Mouse (Mus musculus): Measurements from ENCODE around the gene Tigit. TPM values are rescaled to one million over a fixed set of nuclear protein-coding genes. Genes with fewer than 3 reads are reported as not detected.
A peak's percentile ranks its signal among the peaks of the same experiment; 100 is the strongest.

Gene Tigit
- polyA plus RNA-seq, 1 experiment from 2014 or later = not detected

DNA sequence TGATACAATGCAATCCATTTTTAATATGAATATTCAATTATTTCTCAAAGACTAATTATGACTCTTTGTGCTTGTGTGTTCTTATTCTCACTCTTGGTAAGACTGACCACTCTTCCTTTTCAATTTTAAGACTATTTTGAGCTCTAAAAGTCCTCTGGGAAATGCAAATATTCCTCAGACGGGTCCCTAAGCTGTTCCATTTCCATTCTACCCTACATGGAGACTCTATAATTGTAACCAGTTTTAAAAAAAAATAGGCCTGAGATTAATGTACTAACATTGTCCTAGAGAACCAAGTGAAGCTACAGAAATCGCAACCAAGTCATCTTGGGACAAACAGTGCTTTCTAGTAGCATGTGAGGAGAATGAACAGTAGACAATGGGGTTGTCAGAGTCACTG is 10.7 kb downstream of the Tigit start:
- Histone ChIP-seq H3K27ac (ENCODE audit: low read length) (no peak overlapping the region), H3K4me1 (ENCODE audit: control insufficient read depth, insufficient read depth, low read length) (no peaks in the 10 kb centered on the region), H3K9me3 (replicated peaks; ENCODE audit: control insufficient read depth, low read length) (no peaks in the 10 kb centered on the region), H3K27me3 (ENCODE audit: control insufficient read depth, insufficient read depth, low read length) (no peaks in the 10 kb centered on the region), H3K9ac (ENCODE audit: low read length) (no peak overlapping the region), H3K4me3 (replicated peaks; ENCODE audit: low read length) (no peak overlapping the region), H3K36me3 (ENCODE audit: control insufficient read depth, insufficient read depth, low read length) (no peaks in the 10 kb centered on the region), H3K4me2 (ENCODE audit: low read depth, low read length) (no peak overlapping the region)
- no peak for ATAC-seq (ENCODE audit: insufficient read depth, low FRiP score)
- 79% methylated on average over 2 of the region's 2 CpGs for WGBS

DNA sequence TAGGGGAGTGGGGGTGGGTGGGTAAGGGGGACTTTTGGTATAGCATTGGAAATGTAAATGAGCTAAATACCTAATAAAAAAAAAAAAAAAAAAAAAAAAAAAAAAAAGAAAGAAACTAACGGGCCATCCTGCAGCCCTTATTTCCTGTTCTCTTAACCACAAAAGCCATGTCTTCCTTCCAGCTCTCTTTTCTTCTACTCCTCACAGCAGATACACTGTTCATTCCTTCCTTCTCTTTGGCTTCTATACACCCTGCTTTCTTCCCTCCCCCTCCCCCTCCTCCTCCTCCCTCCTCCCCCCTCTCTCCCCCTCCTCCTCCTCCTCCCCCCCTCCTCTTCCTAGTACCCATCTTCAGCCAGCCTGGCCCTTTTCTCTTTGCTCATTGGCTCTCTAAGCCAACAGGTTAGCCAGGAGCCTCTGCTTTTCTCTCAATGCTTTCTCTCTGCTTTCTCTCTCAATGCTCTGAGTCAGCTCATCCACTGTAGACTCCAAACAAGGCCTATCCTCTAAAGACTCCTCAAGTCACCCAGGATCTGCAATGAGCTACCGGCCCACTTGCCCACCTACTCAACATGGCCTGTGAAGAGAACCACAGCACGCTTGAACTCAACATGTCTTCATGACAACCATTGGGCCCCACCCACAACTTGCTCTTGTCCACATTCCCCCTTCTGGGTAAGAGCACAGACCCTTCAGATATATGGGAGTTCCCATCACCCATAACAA is 13.4 kb downstream of the Tigit start:
- Histone ChIP-seq H3K27me3 (ENCODE audit: control insufficient read depth, insufficient read depth, low read length) (no peaks in the 10 kb centered on the region), H3K9ac (ENCODE audit: low read length) (no peak overlapping the region), H3K4me2 (ENCODE audit: low read depth, low read length) (no peak overlapping the region), H3K4me3 (replicated peaks; ENCODE audit: low read length) (no peak overlapping the region), H3K27ac (ENCODE audit: low read length) (no peak overlapping the region), H3K36me3 (ENCODE audit: control insufficient read depth, insufficient read depth, low read length) (no peaks in the 10 kb centered on the region), H3K4me1 (ENCODE audit: control insufficient read depth, insufficient read depth, low read length) (no peaks in the 10 kb centered on the region), H3K9me3 (replicated peaks; ENCODE audit: control insufficient read depth, low read length) (no peaks in the 10 kb centered on the region)
- ATAC-seq (ENCODE audit: insufficient read depth, low FRiP score) = no peak
- WGBS = 92% methylated on average over 3 of the region's 3 CpGs

DNA sequence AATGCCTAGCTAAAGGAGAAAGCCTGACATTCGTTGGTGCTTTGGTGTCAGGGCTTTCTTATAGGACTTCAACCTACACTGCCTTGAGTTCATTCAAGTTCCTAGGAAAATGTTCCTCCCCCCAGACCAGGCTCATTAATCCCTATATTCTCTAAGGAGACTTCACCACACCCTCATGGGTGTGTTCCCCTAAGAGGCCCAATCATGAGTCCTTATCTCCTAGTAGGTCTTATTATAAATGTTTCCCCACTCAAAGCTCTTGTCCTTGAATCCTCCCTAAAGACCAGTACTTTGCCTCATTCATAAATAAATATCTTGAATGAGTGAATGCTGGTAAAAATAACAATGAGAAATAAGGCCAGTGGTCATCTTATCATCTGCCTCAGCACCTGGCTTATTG is 16.3 kb downstream of the Tigit start:
- H3K27ac ChIP-seq (ENCODE audit: low read length) = no peak overlapping the region
- no peak for ATAC-seq (ENCODE audit: insufficient read depth, low FRiP score)
- 91% methylated on average over 1 of the region's 1 CpGs for WGBS
- no peak overlapping the region for H3K4me3 ChIP-seq (replicated peaks; ENCODE audit: low read length)
- H3K9me3 ChIP-seq (replicated peaks; ENCODE audit: control insufficient read depth, low read length) = no peaks in the 10 kb centered on the region
- no peak overlapping the region for H3K4me2 ChIP-seq (ENCODE audit: low read depth, low read length)
- no peaks in the 10 kb centered on the region for H3K4me1 ChIP-seq (ENCODE audit: control insufficient read depth, insufficient read depth, low read length)
- H3K9ac ChIP-seq (ENCODE audit: low read length) = no peak overlapping the region
- no peaks in the 10 kb centered on the region for H3K36me3 ChIP-seq (ENCODE audit: control insufficient read depth, insufficient read depth, low read length)
- no peaks in the 10 kb centered on the region for H3K27me3 ChIP-seq (ENCODE audit: control insufficient read depth, insufficient read depth, low read length)

DNA sequence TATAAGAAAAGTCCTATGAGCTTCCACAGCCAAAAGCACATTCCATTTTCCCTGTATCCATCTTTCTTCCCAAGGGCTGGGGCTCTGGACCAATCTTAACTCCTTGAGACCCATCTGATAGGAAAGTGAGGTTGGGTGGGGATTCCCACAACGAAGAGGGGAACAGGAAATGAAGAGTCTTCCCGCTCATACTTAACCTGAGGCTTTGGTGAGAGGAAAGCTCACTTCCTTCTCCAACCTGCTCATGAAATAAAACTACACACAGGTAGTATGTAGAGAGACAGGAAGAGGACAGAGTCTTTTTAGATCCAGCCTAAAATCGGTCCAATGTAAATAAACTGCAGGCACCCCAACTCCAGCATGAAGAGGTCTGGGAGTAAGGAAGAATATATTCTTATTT is 17.0 kb downstream of the Tigit start:
- H3K4me2 ChIP-seq (ENCODE audit: low read depth, low read length) = no peak overlapping the region
- WGBS = 84% methylated on average over 3 of the region's 3 CpGs
- no peak overlapping the region for H3K9ac ChIP-seq (ENCODE audit: low read length)
- H3K27ac ChIP-seq (ENCODE audit: low read length) = no peak overlapping the region
- H3K4me3 ChIP-seq (replicated peaks; ENCODE audit: low read length) = no peak overlapping the region
- H3K36me3 ChIP-seq (ENCODE audit: control insufficient read depth, insufficient read depth, low read length) = no peaks in the 10 kb centered on the region
- H3K27me3 ChIP-seq (ENCODE audit: control insufficient read depth, insufficient read depth, low read length) = no peaks in the 10 kb centered on the region
- no peaks in the 10 kb centered on the region for H3K9me3 ChIP-seq (replicated peaks; ENCODE audit: control insufficient read depth, low read length)
- H3K4me1 ChIP-seq (ENCODE audit: control insufficient read depth, insufficient read depth, low read length) = no peaks in the 10 kb centered on the region
- ATAC-seq (ENCODE audit: insufficient read depth, low FRiP score) = no peak

DNA sequence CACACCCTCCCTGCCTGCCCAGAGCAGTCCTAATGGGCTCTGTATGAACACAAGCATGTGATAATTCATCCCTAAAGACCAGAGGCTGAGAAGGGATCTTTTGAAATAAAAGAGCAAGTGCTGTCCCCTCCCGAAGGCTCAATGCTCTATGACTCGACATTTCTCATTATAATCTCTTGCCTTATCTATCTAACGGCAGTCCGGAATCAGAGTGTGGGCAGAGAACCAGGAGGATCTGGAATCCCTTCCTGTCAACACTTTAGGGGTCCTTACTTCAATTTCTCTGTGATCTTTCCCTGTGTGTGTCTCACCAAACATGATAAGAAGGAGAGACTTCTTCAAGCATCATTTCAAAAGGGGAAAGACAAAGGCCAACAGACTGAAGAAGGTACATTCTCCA is 18.1 kb downstream of the Tigit start:
- no peaks in the 10 kb centered on the region for H3K36me3 ChIP-seq (ENCODE audit: control insufficient read depth, insufficient read depth, low read length)
- no peak for ATAC-seq (ENCODE audit: insufficient read depth, low FRiP score)
- no peaks in the 10 kb centered on the region for H3K4me1 ChIP-seq (ENCODE audit: control insufficient read depth, insufficient read depth, low read length)
- WGBS = 59% methylated on average over 4 of the region's 4 CpGs
- H3K9me3 ChIP-seq (replicated peaks; ENCODE audit: control insufficient read depth, low read length) = no peaks in the 10 kb centered on the region
- no peaks in the 10 kb centered on the region for H3K27me3 ChIP-seq (ENCODE audit: control insufficient read depth, insufficient read depth, low read length)
- no peak overlapping the region for H3K27ac ChIP-seq (ENCODE audit: low read length)
- H3K4me2 ChIP-seq (ENCODE audit: low read depth, low read length) = no peak overlapping the region
- no peak overlapping the region for H3K9ac ChIP-seq (ENCODE audit: low read length)
- H3K4me3 ChIP-seq (replicated peaks; ENCODE audit: low read length) = no peak overlapping the region

DNA sequence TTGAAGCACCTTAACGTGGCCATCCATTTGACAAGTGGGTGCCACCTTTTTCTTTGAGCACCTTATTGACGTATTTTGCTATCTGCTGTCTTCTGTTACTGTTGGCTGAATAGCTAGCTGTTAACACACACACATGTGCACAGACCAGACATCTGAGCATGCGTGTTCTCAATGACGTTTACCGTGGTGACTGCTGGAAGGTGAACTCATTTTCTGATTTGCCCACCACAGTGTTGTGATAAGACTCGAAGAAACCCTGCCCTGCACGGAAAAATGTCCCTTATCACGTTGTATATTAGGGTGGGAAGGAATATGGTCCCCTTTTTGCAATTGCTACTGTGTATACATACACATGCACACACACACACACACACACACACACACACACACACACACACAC is 22.7 kb downstream of the Tigit start:
- no peak overlapping the region for H3K4me2 ChIP-seq (ENCODE audit: low read depth, low read length)
- H3K27ac ChIP-seq (ENCODE audit: low read length) = no peak overlapping the region
- 75% methylated on average over 8 of the region's 8 CpGs for WGBS
- peaks cover 2% of the 10 kb centered on the region; the same call in 1 of the 2 replicates for H3K4me1 ChIP-seq (ENCODE audit: control insufficient read depth, insufficient read depth, low read length)
- no peaks in the 10 kb centered on the region for H3K9me3 ChIP-seq (replicated peaks; ENCODE audit: control insufficient read depth, low read length)
- H3K36me3 ChIP-seq (ENCODE audit: control insufficient read depth, insufficient read depth, low read length) = no peaks in the 10 kb centered on the region
- no peak for ATAC-seq (ENCODE audit: insufficient read depth, low FRiP score)
- no peak overlapping the region for H3K4me3 ChIP-seq (replicated peaks; ENCODE audit: low read length)
- no peaks in the 10 kb centered on the region for H3K27me3 ChIP-seq (ENCODE audit: control insufficient read depth, insufficient read depth, low read length)
- no peak overlapping the region for H3K9ac ChIP-seq (ENCODE audit: low read length)

DNA sequence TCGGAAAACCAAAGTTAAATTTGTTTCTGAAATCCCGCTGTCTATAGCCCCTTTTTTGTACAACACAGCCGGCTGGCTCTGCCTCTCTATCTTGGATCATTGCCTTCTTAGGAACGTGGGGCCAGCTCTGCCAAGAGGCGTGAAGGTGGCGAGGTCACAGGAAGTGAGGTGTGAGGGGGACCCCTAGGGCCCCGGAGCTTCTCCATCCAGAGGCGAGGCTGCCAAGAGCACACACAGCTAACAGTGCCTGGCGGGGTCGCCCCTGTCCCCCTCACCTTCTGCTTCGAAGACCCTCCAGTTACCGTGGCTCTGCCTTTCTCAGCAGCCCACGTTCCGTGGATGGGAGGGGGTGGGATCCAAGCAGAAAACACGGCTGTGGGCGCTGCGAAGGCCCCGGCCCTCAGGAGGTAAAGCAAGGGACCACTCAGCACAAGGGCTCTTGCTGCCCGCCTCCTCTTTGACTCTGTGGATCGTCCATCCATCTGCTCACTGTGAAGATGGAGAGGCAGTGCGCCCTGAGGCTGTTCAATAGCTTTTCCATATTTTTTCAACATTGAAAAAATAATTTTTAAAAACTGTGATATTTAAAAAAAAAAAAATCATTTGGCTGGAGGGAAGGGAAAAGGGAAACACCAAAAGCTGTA is 25.4 kb downstream of the Tigit start:
- 68% methylated on average over 21 of the region's 21 CpGs for WGBS
- H3K27me3 ChIP-seq (ENCODE audit: control insufficient read depth, insufficient read depth, low read length) = no peaks in the 10 kb centered on the region
- no peaks in the 10 kb centered on the region for H3K9me3 ChIP-seq (replicated peaks; ENCODE audit: control insufficient read depth, low read length)
- 0 out of 2 replicates have a peak, but pooled peaks have one; percentile 40 for ATAC-seq (ENCODE audit: insufficient read depth, low FRiP score)
- no peak overlapping the region for H3K9ac ChIP-seq (ENCODE audit: low read length)
- no peak overlapping the region for H3K4me3 ChIP-seq (replicated peaks; ENCODE audit: low read length)
- no peak overlapping the region for H3K27ac ChIP-seq (ENCODE audit: low read length)
- H3K4me2 ChIP-seq (ENCODE audit: low read depth, low read length) = no peak overlapping the region
- peaks cover 2% of the 10 kb centered on the region; the same call in 1 of the 2 replicates for H3K4me1 ChIP-seq (ENCODE audit: control insufficient read depth, insufficient read depth, low read length)
- no peaks in the 10 kb centered on the region for H3K36me3 ChIP-seq (ENCODE audit: control insufficient read depth, insufficient read depth, low read length)

DNA sequence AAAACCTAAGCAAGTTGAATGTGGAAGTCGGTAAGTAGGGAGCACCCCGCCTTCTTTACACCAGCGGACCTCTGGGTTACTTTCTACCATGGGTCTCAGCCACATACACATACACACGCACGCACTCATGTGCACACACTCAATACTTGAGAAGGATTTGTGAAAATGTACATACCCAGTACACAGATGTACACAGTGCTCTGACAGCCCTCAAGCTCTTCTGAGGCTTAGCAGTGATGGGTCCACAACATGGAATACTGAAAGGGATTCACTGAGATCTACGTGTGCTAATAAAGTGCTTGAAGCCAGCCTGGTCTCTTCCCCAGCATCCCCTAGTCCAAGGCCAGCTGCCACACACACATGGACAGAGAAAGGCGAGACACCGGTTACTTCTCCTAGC is 26.7 kb downstream of the Tigit start:
- Histone ChIP-seq H3K4me1 (ENCODE audit: control insufficient read depth, insufficient read depth, low read length) (peaks cover 2% of the 10 kb centered on the region; the same call in 1 of the 2 replicates), H3K4me3 (replicated peaks; ENCODE audit: low read length) (no peak overlapping the region)
- 93% methylated on average over 8 of the region's 8 CpGs for WGBS

DNA sequence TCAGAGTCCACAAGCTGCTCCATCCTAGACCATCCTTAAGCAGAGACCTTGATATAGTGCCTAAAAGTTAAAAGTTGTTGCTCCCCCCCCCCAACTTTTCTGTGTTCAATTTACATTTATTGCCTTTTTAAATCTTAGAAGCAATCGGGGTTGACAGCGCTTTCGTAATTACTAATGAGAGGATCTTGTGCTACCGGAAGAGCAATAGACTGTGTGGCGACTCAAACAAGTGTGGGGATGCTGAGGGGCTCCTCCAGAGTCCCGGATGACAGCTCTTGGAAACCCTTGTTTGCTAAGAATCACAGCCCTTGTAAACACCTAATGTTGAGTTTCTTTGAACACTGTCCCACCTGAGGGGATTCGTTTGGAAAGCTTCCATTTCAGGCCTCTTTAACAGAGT is 29.9 kb downstream of the Tigit start:
- Histone ChIP-seq H3K27me3 (ENCODE audit: control insufficient read depth, insufficient read depth, low read length) (no peaks in the 10 kb centered on the region), H3K9me3 (replicated peaks; ENCODE audit: control insufficient read depth, low read length) (no peaks in the 10 kb centered on the region), H3K4me3 (replicated peaks; ENCODE audit: low read length) (no peak overlapping the region), H3K27ac (ENCODE audit: low read length) (no peak overlapping the region), H3K36me3 (ENCODE audit: control insufficient read depth, insufficient read depth, low read length) (no peaks in the 10 kb centered on the region), H3K4me2 (ENCODE audit: low read depth, low read length) (no peak overlapping the region), H3K4me1 (ENCODE audit: control insufficient read depth, insufficient read depth, low read length) (peaks cover 2% of the 10 kb centered on the region; the same call in 1 of the 2 replicates), H3K9ac (ENCODE audit: low read length) (no peak overlapping the region)
- ATAC-seq (ENCODE audit: insufficient read depth, low FRiP score) = no peak
- WGBS = 83% methylated on average over 7 of the region's 7 CpGs

More for the DNA sequence above, 26.7 kb downstream of the Tigit start:
- Histone ChIP-seq H3K27me3 (ENCODE audit: control insufficient read depth, insufficient read depth, low read length) (no peaks in the 10 kb centered on the region), H3K9me3 (replicated peaks; ENCODE audit: control insufficient read depth, low read length) (no peaks in the 10 kb centered on the region), H3K4me2 (ENCODE audit: low read depth, low read length) (no peak overlapping the region), H3K9ac (ENCODE audit: low read length) (no peak overlapping the region), H3K27ac (ENCODE audit: low read length) (no peak overlapping the region), H3K36me3 (ENCODE audit: control insufficient read depth, insufficient read depth, low read length) (no peaks in the 10 kb centered on the region)
- ATAC-seq (ENCODE audit: insufficient read depth, low FRiP score) = no peak

Measured in stomach, embryonic 16.5 days (tissue).